ENCODE assay signal across 8 mouse cellular contexts in genomic region chr17:27761639-27762336, GRCm38 (mm10). TPM values are rescaled to one million over a fixed set of nuclear protein-coding genes. Genes with fewer than 3 reads are reported as not detected.
DNase-seq lines count a peak whose midpoint lies in the region; ATAC-seq and TF ChIP-seq lines count a peak whose summit lies in the region.

No protein-coding gene starts in this region.

- TF ChIP-seq CTCF in kidney, postnatal 0 days (IDR thresholded peaks at IDR 0.05; ENCODE audit: low read depth): peak; percentile 98
- peak; percentile 69 for TF ChIP-seq CTCF in liver, adult 2 months (IDR thresholded peaks at IDR 0.05; ENCODE audit: low read depth, low read length)

- H3K4me3 ChIP-seq in embryonic facial prominence, embryonic 15.5 days (replicated peaks): no peak overlapping the region
- no peak overlapping the region for H3K4me3 ChIP-seq in heart, embryonic 13.5 days
- H3K4me3 ChIP-seq in kidney, postnatal 0 days (replicated peaks; ENCODE audit: low read depth, low read length): no peak overlapping the region
- no peak overlapping the region for H3K4me3 ChIP-seq in liver, adult 2 months (ENCODE audit: insufficient read depth, low read depth, low read length)
- H3K4me3 ChIP-seq in stomach, embryonic 14.5 days (ENCODE audit: low read depth, low read length): no peak overlapping the region

- H3K4me2 ChIP-seq in embryonic facial prominence, embryonic 15.5 days (replicated peaks): no peak overlapping the region
- no peak overlapping the region for H3K4me2 ChIP-seq in heart, embryonic 13.5 days
- no peak overlapping the region for H3K4me2 ChIP-seq in kidney, postnatal 0 days (ENCODE audit: low read length)
- H3K4me2 ChIP-seq in stomach, embryonic 14.5 days (replicated peaks; ENCODE audit: low read depth, low read length): no peak overlapping the region

- H3K27ac ChIP-seq in embryonic facial prominence, embryonic 15.5 days (replicated peaks): no peak overlapping the region
- no peak overlapping the region for H3K27ac ChIP-seq in heart, embryonic 13.5 days (replicated peaks)
- H3K27ac ChIP-seq in kidney, postnatal 0 days: no peak overlapping the region
- no peak overlapping the region for H3K27ac ChIP-seq in liver, adult 2 months (replicated peaks; ENCODE audit: insufficient read depth, low read depth, low read length)
- H3K27ac ChIP-seq in stomach, embryonic 14.5 days (ENCODE audit: low read length): no peak overlapping the region

- WGBS in embryonic facial prominence, embryonic 15.5 days: 35% methylated on average over 9 of the region's 9 CpGs
- WGBS in heart, embryonic 13.5 days: 34% methylated on average over 9 of the region's 9 CpGs
- WGBS in kidney, postnatal 0 days: 34% methylated on average over 9 of the region's 9 CpGs
- 64% methylated on average over 9 of the region's 9 CpGs for WGBS in liver, adult 2 months
- WGBS in stomach, embryonic 14.5 days: 38% methylated on average over 9 of the region's 9 CpGs

- no peak for TF ChIP-seq POLR2A in liver, adult 2 months (IDR thresholded peaks at IDR 0.05; ENCODE audit: extremely low read depth, insufficient read depth, low read length)

- peaks cover 9% of the 10 kb centered on the region for H3K4me1 ChIP-seq in embryonic facial prominence, embryonic 15.5 days
- peaks cover 20% of the 10 kb centered on the region for H3K4me1 ChIP-seq in heart, embryonic 13.5 days
- no peaks in the 10 kb centered on the region for H3K4me1 ChIP-seq in kidney, postnatal 0 days (replicated peaks; ENCODE audit: insufficient read depth, low read length)
- H3K4me1 ChIP-seq in liver, adult 2 months (ENCODE audit: control insufficient read depth, insufficient read depth, low read length): peaks cover 2% of the 10 kb centered on the region; the same call in 1 of the 2 replicates
- H3K4me1 ChIP-seq in stomach, embryonic 14.5 days (ENCODE audit: control insufficient read depth, insufficient read depth, low read length): no peaks in the 10 kb centered on the region

- H3K79me2 ChIP-seq in liver, adult 2 months (ENCODE audit: control insufficient read depth, insufficient read depth, low read length): peaks cover 64% of the 10 kb centered on the region

- no peak overlapping the region for H3K9ac ChIP-seq in embryonic facial prominence, embryonic 15.5 days
- H3K9ac ChIP-seq in heart, embryonic 13.5 days: no peak overlapping the region; the same call in 1 of the 2 replicates
- H3K9ac ChIP-seq in kidney, postnatal 0 days (ENCODE audit: low read depth, low read length): no peak overlapping the region
- H3K9ac ChIP-seq in liver, adult 2 months (ENCODE audit: low read depth, low read length): no peak overlapping the region
- H3K9ac ChIP-seq in stomach, embryonic 14.5 days (replicated peaks; ENCODE audit: low read depth, low read length): no peak overlapping the region

- H3K9me3 ChIP-seq in embryonic facial prominence, embryonic 15.5 days (replicated peaks): no peaks in the 10 kb centered on the region
- H3K9me3 ChIP-seq in heart, embryonic 13.5 days: 0 out of 2 replicates have a peak, but pooled peaks cover 6% of the 10 kb centered on the region
- H3K9me3 ChIP-seq in kidney, postnatal 0 days (replicated peaks; ENCODE audit: low read length): no peaks in the 10 kb centered on the region
- H3K9me3 ChIP-seq in stomach, embryonic 14.5 days (ENCODE audit: control insufficient read depth, low read depth, low read length): peaks cover 6% of the 10 kb centered on the region; the same call in 1 of the 2 replicates

- peak; percentile 35 for ATAC-seq in embryonic facial prominence, embryonic 15.5 days (ENCODE audit: insufficient number of reproducible peaks, low FRiP score, low TSS enrichment, low read depth)
- ATAC-seq in heart, embryonic 13.5 days (ENCODE audit: extremely low read depth, insufficient number of reproducible peaks, low FRiP score, low TSS enrichment): 0 out of 2 replicates have a peak, but pooled peaks have one; percentile 42
- ATAC-seq in kidney, postnatal 0 days (replicated peaks; ENCODE audit: low FRiP score, low read depth): peak; percentile 69
- peak; percentile 77 for ATAC-seq in stomach, embryonic 14.5 days (ENCODE audit: insufficient number of reproducible peaks, insufficient read depth, low FRiP score, low read depth)

- DNase-seq in 416B (ENCODE audit: low read depth): peak; percentile 78
- peak; percentile 62 to 64 for DNase-seq in adrenal gland, postnatal 36 days
- DNase-seq in kidney, postnatal 0 days (ENCODE audit: low spot score): peak; percentile 94
- peak; percentile 41 for DNase-seq in liver, adult 2 months (ENCODE audit: extremely low read depth, low read depth, low spot score)
- peak; percentile 65 for DNase-seq in naive thymus-derived CD4-positive, alpha-beta T cell, adult 2 months (ENCODE audit: low read depth)

- H3K27me3 ChIP-seq in embryonic facial prominence, embryonic 15.5 days: no peaks in the 10 kb centered on the region
- no peaks in the 10 kb centered on the region for H3K27me3 ChIP-seq in heart, embryonic 13.5 days (replicated peaks)
- H3K27me3 ChIP-seq in kidney, postnatal 0 days (ENCODE audit: insufficient read depth, low read length): no peaks in the 10 kb centered on the region
- no peaks in the 10 kb centered on the region for H3K27me3 ChIP-seq in liver, adult 2 months (ENCODE audit: control insufficient read depth, insufficient read depth, low read length)
- H3K27me3 ChIP-seq in stomach, embryonic 14.5 days (ENCODE audit: control insufficient read depth, insufficient read depth, low read length): no peaks in the 10 kb centered on the region

- H3K36me3 ChIP-seq in embryonic facial prominence, embryonic 15.5 days: peaks cover 33% of the 10 kb centered on the region
- H3K36me3 ChIP-seq in heart, embryonic 13.5 days: peaks cover 39% of the 10 kb centered on the region
- H3K36me3 ChIP-seq in kidney, postnatal 0 days (ENCODE audit: insufficient read depth, low read length): peaks cover 20% of the 10 kb centered on the region; the same call in 1 of the 2 replicates
- peaks cover 14% of the 10 kb centered on the region; the same call in 1 of the 2 replicates for H3K36me3 ChIP-seq in liver, adult 2 months (ENCODE audit: control insufficient read depth, insufficient read depth, low read length)
- peaks cover 24% of the 10 kb centered on the region for H3K36me3 ChIP-seq in stomach, embryonic 14.5 days (ENCODE audit: control insufficient read depth, insufficient read depth, low read length)

RNA-seq across cellular contexts. Expression of gene Spdef, which starts 33.0 kb away (rescaled TPM):
- under 1 TPM in 1 of 2 experiments, not detected in 1; 0.16 TPM for total RNA-seq in adrenal gland, postnatal 36 days (2021)
- polyA plus RNA-seq in embryonic facial prominence, embryonic 15.5 days (2015; fragmentation: Nextera tagmentation; extraction: Ambion mirVana): 0.35 and 0.95 TPM in 2 replicates
- polyA plus RNA-seq in heart, embryonic 13.5 days (2015; fragmentation: Nextera tagmentation; extraction: Ambion mirVana): 0.15 and 0.18 TPM in 2 replicates
- polyA plus RNA-seq in kidney, postnatal 0 days (2015; fragmentation: Nextera tagmentation; extraction: Ambion mirVana): 0.26 and 0.30 TPM in 2 replicates
- total RNA-seq in liver, adult 2 months (2014; rRNA removed): not detected in 2 replicates
- 0.15 and 0.48 TPM in 2 replicates for polyA plus RNA-seq in liver, adult 2 months (2012; rRNA removed)
- polyA plus RNA-seq in stomach, embryonic 14.5 days (2014; fragmentation: Nextera tagmentation; extraction: Ambion mirVana): 13.8 and 18.1 TPM in 2 replicates

RNA-seq across cellular contexts. Expression of gene D17Wsu92e, which starts 58.7 kb away (rescaled TPM):
- total RNA-seq in adrenal gland, postnatal 36 days (2021): 100 to 1,000 TPM; 160 to 185 TPM
- 18.2 and 20.6 TPM in 2 replicates for polyA plus RNA-seq in embryonic facial prominence, embryonic 15.5 days (2015; fragmentation: Nextera tagmentation; extraction: Ambion mirVana)
- polyA plus RNA-seq in heart, embryonic 13.5 days (2015; fragmentation: Nextera tagmentation; extraction: Ambion mirVana): 13.1 and 13.4 TPM in 2 replicates
- 19.6 and 20.4 TPM in 2 replicates for polyA plus RNA-seq in kidney, postnatal 0 days (2015; fragmentation: Nextera tagmentation; extraction: Ambion mirVana)
- 93.0 and 117 TPM in 2 replicates for total RNA-seq in liver, adult 2 months (2014; rRNA removed)
- 159 and 178 TPM in 2 replicates for polyA plus RNA-seq in liver, adult 2 months (2012; rRNA removed)
- polyA plus RNA-seq in stomach, embryonic 14.5 days (2014; fragmentation: Nextera tagmentation; extraction: Ambion mirVana): 21.6 and 22.3 TPM in 2 replicates

Comparison
In these comparisons a context has a peak if more than half of its experiments do, and no peak if none do; other contexts are left out.
1. DNase-seq: peak in every context shown above with its lines; median percentile 94 in kidney, postnatal 0 days; 78 in 416B; 65 in naive thymus-derived CD4-positive, alpha-beta T cell, adult 2 months; 63 in adrenal gland, postnatal 36 days; 41 in liver, adult 2 months.